Mouse (Mus musculus) c-Kit-positive CD71-positive TER-119-positive erythroid progenitor cells, embryonic 14.5 days (primary cell): ENCODE results near the gene Gm17087.

Source experiments
- DNase-seq: peaks from one replicate; pipeline ENCODE4 v3.0.0-alpha.2; 2013; ENCODE audit warnings: low spot score

Gm17087 gene

DNA sequence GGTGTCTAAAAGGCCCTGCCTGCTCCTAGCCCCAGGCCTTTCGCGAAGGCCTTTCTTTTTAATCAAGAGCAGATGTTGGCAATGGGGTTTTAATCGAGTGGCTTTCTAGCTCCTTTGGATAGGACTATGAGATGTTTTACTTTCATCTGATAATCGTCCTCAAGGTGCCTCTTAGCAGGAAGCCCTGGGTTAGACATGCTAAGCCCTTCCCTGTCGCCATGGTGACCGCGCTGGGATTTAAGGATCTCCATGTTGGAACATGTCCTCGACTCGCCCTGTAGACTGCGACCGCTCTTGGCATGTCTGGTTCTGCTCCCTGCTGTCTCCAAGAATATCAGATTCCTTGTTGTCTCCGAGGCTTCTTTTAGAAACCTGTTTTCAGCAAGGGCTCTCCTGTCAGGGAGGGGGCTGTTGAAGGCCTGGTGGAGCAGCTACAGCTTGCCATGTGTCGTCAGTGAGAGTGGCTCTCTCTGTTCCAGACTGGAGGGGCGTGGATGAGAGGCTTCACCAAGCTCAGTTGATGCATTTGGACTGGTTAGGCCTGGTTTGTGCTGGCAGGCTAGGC is 24.7 kb downstream of the Gm17087 start:
- DNase-seq, result no peak

GRCm38 (mm10) chr17:8538102-8538501 is 28.6 kb downstream of the Gm17087 start:
- DNase-seq, result peak; percentile 10

DNA sequence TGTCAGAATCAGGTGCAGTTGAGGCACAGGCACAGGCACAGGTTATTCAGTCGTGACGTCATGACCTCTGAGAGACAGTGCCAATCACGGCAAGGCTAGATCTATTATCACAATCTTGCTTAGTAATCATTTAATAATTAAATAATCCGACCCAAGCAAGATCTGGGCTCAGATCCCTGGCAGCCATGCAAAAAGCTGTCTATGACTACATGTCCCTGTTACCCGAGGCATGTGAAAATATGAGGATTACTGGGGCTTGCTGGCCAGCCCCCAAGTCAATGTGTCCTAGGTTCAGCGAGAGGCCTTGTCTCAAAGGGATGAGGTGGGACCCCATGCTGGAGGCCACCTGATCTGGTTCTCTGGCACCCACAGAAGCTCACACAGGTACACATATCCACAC is 30.2 kb downstream of the Gm17087 start:
- no peak for DNase-seq

GRCm38 (mm10) chr17:8533828-8534227 is 32.9 kb downstream of the Gm17087 start:
- DNase-seq, result no peak

DNA sequence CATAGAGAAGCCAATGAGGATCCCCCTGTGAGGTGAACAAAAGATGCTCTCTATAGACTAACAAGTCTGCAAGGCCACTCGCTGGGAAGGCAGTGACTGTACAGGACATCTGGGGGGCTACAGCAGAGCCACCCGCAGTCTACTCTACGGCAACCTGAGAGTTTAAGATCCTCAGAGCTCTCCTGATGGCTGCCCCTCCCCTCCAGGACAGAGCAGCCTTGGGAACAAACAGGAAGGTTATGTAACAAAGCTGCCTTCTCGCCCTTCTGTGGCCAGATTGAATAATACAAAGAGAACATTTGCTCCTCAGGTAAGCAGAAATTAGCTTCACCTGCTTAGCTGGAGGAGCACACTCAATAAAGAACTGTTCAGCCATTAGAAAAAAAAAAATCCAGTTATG is 34.1 kb downstream of the Gm17087 start:
- DNase-seq, result no peak

DNA sequence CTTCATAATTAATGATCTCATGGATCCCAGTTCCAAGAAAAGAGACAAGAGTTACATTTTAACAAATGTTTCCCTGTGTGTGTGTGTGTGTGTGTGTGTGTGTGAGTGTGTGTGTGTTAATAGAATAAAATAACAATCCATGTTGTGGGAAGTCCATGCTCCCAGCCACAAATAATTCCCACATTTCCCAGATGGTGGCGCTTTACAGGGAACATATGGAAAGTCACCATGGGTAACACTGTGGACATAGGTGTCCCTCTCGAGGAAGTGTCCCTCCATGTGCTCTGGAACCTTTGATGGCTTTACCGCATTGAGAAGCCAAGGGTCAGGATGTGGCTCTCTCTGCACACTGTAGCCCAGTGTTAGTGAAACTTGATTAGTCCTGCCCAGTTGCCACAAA is 38.1 kb downstream of the Gm17087 start:
- no peak for DNase-seq

- no peak for DNase-seq
Observed at GRCm38 (mm10) chr17:8526815-8527261, 39.9 kb downstream of the Gm17087 start.

DNA sequence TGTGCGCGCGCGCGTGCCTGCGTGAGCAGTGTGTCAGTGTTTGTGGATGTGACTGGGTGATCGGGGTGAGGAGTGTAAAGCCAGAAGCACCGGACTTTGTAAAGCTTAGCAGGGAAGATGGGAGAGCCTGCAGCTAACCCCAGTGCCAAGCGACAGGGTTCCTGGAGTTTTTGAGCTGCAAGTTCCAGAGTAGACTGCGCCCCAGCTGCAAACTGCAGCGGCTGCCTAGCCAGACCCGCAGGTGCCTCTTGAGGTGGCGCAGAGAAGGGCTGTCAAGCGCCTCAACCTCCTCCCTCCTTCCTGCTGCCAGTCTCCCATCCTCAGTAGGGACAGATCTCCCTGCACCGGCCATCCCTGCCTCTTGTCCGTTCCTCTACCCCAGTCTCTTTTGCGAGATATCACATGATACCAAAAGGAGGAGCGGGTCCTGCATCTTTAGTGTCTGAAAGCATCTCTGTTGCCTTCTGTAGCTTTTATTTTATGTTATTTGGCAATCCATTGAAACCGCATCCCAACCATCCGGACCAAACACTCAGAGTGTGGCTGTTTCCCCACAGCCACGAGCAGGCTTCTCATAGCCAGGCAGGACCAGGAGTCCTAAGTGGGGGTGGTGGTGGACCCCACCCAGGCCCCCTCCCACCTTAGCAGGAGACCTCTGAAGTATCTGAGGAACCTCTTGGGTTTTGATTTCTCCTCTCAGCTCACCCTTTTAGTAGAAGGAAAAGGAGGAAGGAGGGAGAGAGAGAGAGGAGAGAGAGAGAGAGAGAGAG is 40.6 kb downstream of the Gm17087 start:
- no peak for DNase-seq

GRCm38 (mm10) chr17:8525225-8525721 is 41.5 kb downstream of the Gm17087 start, which contains the start of gene Pde10a:
Gene Pde10a (plus strand): TSS chr17:8525372.
- no peak for DNase-seq

GRCm38 (mm10) chr17:8524387-8525165 is 42.2 kb downstream of the Gm17087 start:
- DNase-seq, result no peak

GRCm38 (mm10) chr17:8523986-8524385 is 42.8 kb downstream of the Gm17087 start:
- no peak for DNase-seq

- no peak for DNase-seq
Observed at GRCm38 (mm10) chr17:8516006-8516405, 50.7 kb downstream of the Gm17087 start.
